Mouse (Mus musculus) hindbrain, embryonic 16.5 days (tissue): ENCODE data around the gene Peg3. TPM values are rescaled to one million over a fixed set of nuclear protein-coding genes. Genes with fewer than 3 reads are reported as not detected.
"Not testable (repeated sequence)": the region's sequence is repeated elsewhere in the genome, so short reads cannot be mapped to it uniquely, and the experiment has no call there.

ENCODE experiments used
- ATAC-seq: fragments of 200-750 bp; cut with Nextera tagmentation; 2 replicates; pipeline ENCODE4 v1.8.0; 2017; ENCODE audit warnings: moderate TSS enrichment, moderate library complexity
- H3K27ac ChIP-seq: fragments of 300-500 bp; sonication (generic); 2 replicates; pipeline ENCODE4 v1.5.1; 2014; ENCODE audit warnings: low read depth, mild to moderate bottlenecking, control low read depth, low read length, moderate library complexity
- H3K27me3 ChIP-seq: fragments of 300-500 bp; sonication (generic); replicated peaks from 2 replicates; pipeline ENCODE4 v1.6.1; 2014; ENCODE audit warnings: low read length; ENCODE audit not compliant: control insufficient read depth, insufficient read depth
- H3K36me3 ChIP-seq: fragments of 300-500 bp; sonication (generic); 2 replicates; pipeline ENCODE4 v1.6.1; 2014; ENCODE audit warnings: mild to moderate bottlenecking, low read length, moderate library complexity, mixed read lengths; ENCODE audit not compliant: control insufficient read depth, insufficient read depth
- H3K4me1 ChIP-seq: fragments of 300-500 bp; sonication (generic); 2 replicates; pipeline ENCODE4 v1.6.1; 2014; ENCODE audit warnings: low read depth, low read length; ENCODE audit not compliant: control insufficient read depth, insufficient read depth
- H3K4me2 ChIP-seq: fragments of 300-500 bp; sonication (generic); 2 replicates; pipeline ENCODE4 v1.6.1; 2014; ENCODE audit warnings: mild to moderate bottlenecking, low read length, control low read depth, moderate library complexity
- H3K4me3 ChIP-seq: fragments of 300-500 bp; sonication (generic); 2 replicates; pipeline ENCODE4 v1.5.1; 2014; ENCODE audit warnings: mild to moderate bottlenecking, low read length, control low read depth, moderate library complexity
- H3K9ac ChIP-seq: fragments of 300-500 bp; sonication (generic); 2 replicates; pipeline ENCODE4 v1.6.1; 2014; ENCODE audit warnings: low read depth, mild to moderate bottlenecking, control low read depth, low read length, moderate library complexity
- H3K9me3 ChIP-seq: fragments of 300-500 bp; sonication (generic); 2 replicates; pipeline ENCODE4 v1.6.1; 2014; ENCODE audit warnings: mild to moderate bottlenecking, low read length, moderate library complexity; ENCODE audit not compliant: control insufficient read depth
- WGBS: fragments of 180-500 bp; shearing (Covaris S2); extraction: QIAGEN DNeasy Blood & Tissue Kit; methylation state at CpG from one replicate; pipeline ENCODE4 v1.1.7; 2014; 5-methylcytosine and 5-hydroxymethylcytosine counted together
- polyA plus RNA-seq: library from polyadenylated mRNA; unstranded; fragments of >200 nt; fragmentation: Nextera tagmentation; extraction: Ambion mirVana; gene quantifications from 2 replicates; pipeline ENCODE4 v1.2.1, GENCODE M21; 2015

Peg3 gene
- 97.5 and 111 TPM in 2 replicates for polyA plus RNA-seq

- Histone ChIP-seq H3K4me1 (no peaks in the 10 kb centered on the region), H3K4me3 (peak within 1 kb of the TSS; percentile 64), H3K27ac (peak within 1 kb of the TSS; percentile 92), H3K9ac (peak within 1 kb of the TSS; percentile 75), H3K9me3 (peaks cover 27% of the 10 kb centered on the region), H3K4me2 (peak within 1 kb of the TSS; percentile 52), H3K36me3 (no peaks in the 10 kb centered on the region; the same call in 1 of the 2 replicates), H3K27me3 (no peaks in the 10 kb centered on the region)
- ATAC-seq = peak; percentile 52
- 52% methylated on average over 24 of the region's 24 CpGs for WGBS
Observed at GRCm38 (mm10) chr7:6730241-6730640, at the start of gene Peg3, which contains the start of gene Usp29. Gene Peg3 (minus strand): TSS chr7:6730431. Gene Usp29 (plus strand): TSS chr7:6730578.

- H3K36me3 ChIP-seq = no peaks in the 10 kb centered on the region
- H3K9me3 ChIP-seq = no peaks in the 10 kb centered on the region
- no peak for ATAC-seq
- no peak overlapping the region for H3K9ac ChIP-seq
- 89% methylated on average over 5 of the region's 5 CpGs for WGBS
- H3K4me1 ChIP-seq = peaks cover 15% of the 10 kb centered on the region
- H3K4me3 ChIP-seq = no peak overlapping the region
- H3K4me2 ChIP-seq = no peak overlapping the region
- H3K27ac ChIP-seq = no peak overlapping the region
- no peaks in the 10 kb centered on the region for H3K27me3 ChIP-seq
Observed at GRCm38 (mm10) chr7:6779172-6779571, 48.9 kb upstream of the Peg3 start.

GRCm38 (mm10) chr7:6777689-6778088 is 47.5 kb upstream of the Peg3 start:
- no peak overlapping the region for H3K4me2 ChIP-seq
- no peaks in the 10 kb centered on the region for H3K27me3 ChIP-seq
- ATAC-seq = no peak
- peaks cover 15% of the 10 kb centered on the region for H3K4me1 ChIP-seq
- no peak overlapping the region for H3K4me3 ChIP-seq
- H3K36me3 ChIP-seq = no peaks in the 10 kb centered on the region
- no peak overlapping the region for H3K27ac ChIP-seq
- 49% methylated on average over 4 of the region's 4 CpGs for WGBS
- no peaks in the 10 kb centered on the region for H3K9me3 ChIP-seq
- no peak overlapping the region for H3K9ac ChIP-seq

GRCm38 (mm10) chr7:6777107-6777506 is 46.9 kb upstream of the Peg3 start:
- no peak overlapping the region; the same call in 1 of the 2 replicates for H3K27ac ChIP-seq
- ATAC-seq = peak; percentile 47; the same call in 1 of the 2 replicates
- WGBS = 45% methylated on average over 2 of the region's 2 CpGs

GRCm38 (mm10) chr7:6776314-6777059 is 46.3 kb upstream of the Peg3 start:
- peaks cover 9% of the 10 kb centered on the region for H3K4me1 ChIP-seq
- H3K36me3 ChIP-seq = no peaks in the 10 kb centered on the region
- 0 out of 2 replicates have a peak, but pooled peaks have one; percentile 18 for ATAC-seq
- no peak overlapping the region for H3K9ac ChIP-seq
- WGBS = 85% methylated on average over 10 of the region's 10 CpGs
- peak overlapping the region; percentile 19 for H3K27ac ChIP-seq
- no peaks in the 10 kb centered on the region for H3K27me3 ChIP-seq
- H3K4me2 ChIP-seq = no peak overlapping the region
- H3K9me3 ChIP-seq = no peaks in the 10 kb centered on the region
- no peak overlapping the region for H3K4me3 ChIP-seq

More at GRCm38 (mm10) chr7:6777107-6777506, 46.9 kb upstream of the Peg3 start:
- no peaks in the 10 kb centered on the region for H3K27me3 ChIP-seq
- no peak overlapping the region for H3K4me3 ChIP-seq
- H3K9me3 ChIP-seq = no peaks in the 10 kb centered on the region
- H3K9ac ChIP-seq = no peak overlapping the region
- peaks cover 15% of the 10 kb centered on the region for H3K4me1 ChIP-seq
- no peak overlapping the region for H3K4me2 ChIP-seq
- H3K36me3 ChIP-seq = no peaks in the 10 kb centered on the region

GRCm38 (mm10) chr7:6773865-6774413 is 43.7 kb upstream of the Peg3 start:
- not testable (repeated sequence) for H3K27me3 ChIP-seq, ATAC-seq

GRCm38 (mm10) chr7:6770286-6770685 is 40.1 kb upstream of the Peg3 start:
- H3K4me1 ChIP-seq = peaks cover 3% of the 10 kb centered on the region; the same call in 1 of the 2 replicates
- no peaks in the 10 kb centered on the region for H3K36me3 ChIP-seq
- no peak overlapping the region for H3K27ac ChIP-seq
- no peaks in the 10 kb centered on the region for H3K9me3 ChIP-seq
- no peaks in the 10 kb centered on the region for H3K27me3 ChIP-seq
- no peak overlapping the region for H3K4me3 ChIP-seq
- 5% methylated on average over 8 of the region's 8 CpGs for WGBS
- no peak overlapping the region for H3K4me2 ChIP-seq
- peak; percentile 34; the same call in 1 of the 2 replicates for ATAC-seq
- no peak overlapping the region for H3K9ac ChIP-seq

More at GRCm38 (mm10) chr7:6773865-6774413, 43.7 kb upstream of the Peg3 start:
- not testable (repeated sequence) for H3K4me3 ChIP-seq, H3K27ac ChIP-seq, H3K9ac ChIP-seq, H3K4me2 ChIP-seq, H3K9me3 ChIP-seq, H3K36me3 ChIP-seq
- H3K4me1 ChIP-seq = peaks cover 11% of the 10 kb centered on the region
- 50% methylated on average over 11 of the region's 11 CpGs for WGBS

GRCm38 (mm10) chr7:6765240-6765639 is 35.0 kb upstream of the Peg3 start:
- H3K4me1 ChIP-seq = peaks cover 2% of the 10 kb centered on the region; the same call in 1 of the 2 replicates
- H3K4me3 ChIP-seq = no peak overlapping the region
- H3K4me2 ChIP-seq = no peak overlapping the region
- 62% methylated on average over 5 of the region's 5 CpGs for WGBS
- H3K9ac ChIP-seq = no peak overlapping the region
- H3K27me3 ChIP-seq = no peaks in the 10 kb centered on the region
- H3K27ac ChIP-seq = no peak overlapping the region
- H3K9me3 ChIP-seq = no peaks in the 10 kb centered on the region
- no peak for ATAC-seq
- H3K36me3 ChIP-seq = no peaks in the 10 kb centered on the region

- H3K9ac ChIP-seq = no peak overlapping the region
- no peaks in the 10 kb centered on the region for H3K27me3 ChIP-seq
- H3K4me2 ChIP-seq = no peak overlapping the region
- no peak overlapping the region for H3K4me3 ChIP-seq
- H3K4me1 ChIP-seq = no peaks in the 10 kb centered on the region
- H3K36me3 ChIP-seq = no peaks in the 10 kb centered on the region
- H3K27ac ChIP-seq = no peak overlapping the region
- H3K9me3 ChIP-seq = no peaks in the 10 kb centered on the region
- WGBS = 17% methylated on average over 6 of the region's 6 CpGs
- no peak for ATAC-seq
Observed at GRCm38 (mm10) chr7:6760170-6760569, 29.9 kb upstream of the Peg3 start.
